Mouse (Mus musculus) urinary bladder, postnatal 25 days (tissue): ENCODE measurements around the gene Pitpnm3.

Experiments used
- DNase-seq: peaks from one replicate; pipeline ENCODE4 v3.0.0; 2022; ENCODE audit warnings: low spot score

The Pitpnm3 gene

GRCm38 (mm10) chr11:72050168-72050894 lies 85.2 kb downstream of the Pitpnm3 start:
- DNase-seq, result no peak

- DNase-seq, result no peak
Measured at GRCm38 (mm10) chr11:72049171-72049759, 86.3 kb downstream of the Pitpnm3 start.

- no peak for DNase-seq
Measured at GRCm38 (mm10) chr11:72048730-72049129, 86.8 kb downstream of the Pitpnm3 start.

GRCm38 (mm10) chr11:72044231-72044630 lies 91.3 kb downstream of the Pitpnm3 start:
- DNase-seq, result no peak

GRCm38 (mm10) chr11:72042631-72043030 lies 92.9 kb downstream of the Pitpnm3 start:
- DNase-seq, result no peak

- peak; percentile 73 for DNase-seq
Measured at GRCm38 (mm10) chr11:72041768-72042607, 93.6 kb downstream of the Pitpnm3 start, which contains the start of gene Pimreg. Gene Pimreg (plus strand): TSS chr11:72042032.

GRCm38 (mm10) chr11:72041290-72041767 lies 94.2 kb downstream of the Pitpnm3 start:
- DNase-seq, result no peak

GRCm38 (mm10) chr11:72039599-72040386 lies 95.8 kb downstream of the Pitpnm3 start:
- no peak for DNase-seq

GRCm38 (mm10) chr11:72037996-72038395 lies 97.6 kb downstream of the Pitpnm3 start:
- DNase-seq, result peak; percentile 73

- no peak for DNase-seq
Measured at GRCm38 (mm10) chr11:72037409-72037808, 98.2 kb downstream of the Pitpnm3 start, which contains the start of gene Aipl1. Gene Aipl1 (minus strand): TSS chr11:72037509.

- no peak for DNase-seq
Measured at GRCm38 (mm10) chr11:72032589-72032988, 103.0 kb downstream of the Pitpnm3 start.

GRCm38 (mm10) chr11:72032091-72032490 lies 103.5 kb downstream of the Pitpnm3 start:
- DNase-seq, result no peak

- DNase-seq, result no peak
Measured at GRCm38 (mm10) chr11:72031353-72031752, 104.2 kb downstream of the Pitpnm3 start.

- DNase-seq, result no peak
Measured at GRCm38 (mm10) chr11:72029143-72029542, 106.4 kb downstream of the Pitpnm3 start.

- no peak for DNase-seq
Measured at GRCm38 (mm10) chr11:72027836-72028235, 107.7 kb downstream of the Pitpnm3 start.

- no peak for DNase-seq
Measured at GRCm38 (mm10) chr11:72026516-72026915, 109.1 kb downstream of the Pitpnm3 start.

GRCm38 (mm10) chr11:72025843-72026242 lies 109.7 kb downstream of the Pitpnm3 start:
- DNase-seq, result no peak

GRCm38 (mm10) chr11:72024193-72024781 lies 111.3 kb downstream of the Pitpnm3 start:
- peak; percentile 60 for DNase-seq

GRCm38 (mm10) chr11:72023581-72023980 lies 112.0 kb downstream of the Pitpnm3 start:
- DNase-seq, result no peak

- no peak for DNase-seq
Measured at GRCm38 (mm10) chr11:72022827-72023226, 112.8 kb downstream of the Pitpnm3 start.

GRCm38 (mm10) chr11:72021015-72021414 lies 114.6 kb downstream of the Pitpnm3 start:
- DNase-seq, result no peak
